Mouse (Mus musculus) CH12.LX (cell line): ENCODE data around the gene Gm10153. TPM values are rescaled to one million over a fixed set of nuclear protein-coding genes. Genes with fewer than 3 reads are reported as not detected.
"Not testable (repeated sequence)": the region's sequence is repeated elsewhere in the genome, so short reads cannot be mapped to it uniquely, and the experiment has no call there.

Source experiments
- DNase-seq: peaks from one replicate; pipeline ENCODE4 v3.0.0-alpha.2; 2013; ENCODE audit errors: extremely low read depth
- H3K27ac ChIP-seq: 2 replicates; pipeline ENCODE4 v1.5.1; 2012; ENCODE audit warnings: low read depth, mild to moderate bottlenecking, control low read depth, moderate library complexity; ENCODE audit not compliant: insufficient read depth
- H3K27me3 ChIP-seq: replicated peaks from 2 replicates; pipeline ENCODE3; 2012; ENCODE audit warnings: inconsistent platforms
- H3K36me3 ChIP-seq, 2 experiments: replicated peaks in 1 of 2; 2 replicates each; pipeline versions ENCODE3 to v1.6.1; 2012; ENCODE audit warnings: inconsistent platforms in 1 of 2, low read length in 1 of 2, mild to moderate bottlenecking in 1 of 2, mixed read lengths in 1 of 2, moderate library complexity in 1 of 2; ENCODE audit not compliant: control insufficient read depth in 1 of 2, insufficient read depth in 1 of 2
- H3K4me1 ChIP-seq, 2 experiments: 2 replicates each; pipeline ENCODE4 v1.6.1; 2012; ENCODE audit warnings: inconsistent platforms in 1 of 2, moderate library complexity in 1 of 2; ENCODE audit not compliant: insufficient read depth in 2 of 2, control insufficient read depth in 1 of 2
- H3K4me2 ChIP-seq: 2 replicates; pipeline ENCODE4 v1.6.1; 2012; ENCODE audit warnings: low read depth, mild to moderate bottlenecking, control low read depth; ENCODE audit not compliant: poor library complexity, insufficient read depth, severe bottlenecking
- H3K4me3 ChIP-seq, 3 experiments: fragments of 150-350 bp in 1 of 3; sonication (generic) in 1 of 3; replicated peaks in 1 of 3; 2 replicates each; pipeline versions ENCODE3 to v1.5.1; 2011 to 2012; ENCODE audit warnings: low read depth in 2 of 3, low read length in 2 of 3, mild to moderate bottlenecking in 2 of 3, moderate library complexity in 2 of 3, control low read depth in 1 of 3, improper control_type of control experiment in 1 of 3, inconsistent platforms in 1 of 3, mixed read lengths in 1 of 3; ENCODE audit not compliant: poor library complexity in 1 of 3
- H3K79me2 ChIP-seq: replicated peaks from 2 replicates; pipeline ENCODE4 v1.6.1; 2012; ENCODE audit warnings: mild to moderate bottlenecking, moderate library complexity; ENCODE audit not compliant: control insufficient read depth, poor library complexity, insufficient read depth, severe bottlenecking; ENCODE audit errors: extremely low read depth
- H3K9ac ChIP-seq: 2 replicates; pipeline ENCODE4 v1.6.1; 2012; ENCODE audit warnings: low read depth, mild to moderate bottlenecking, control low read depth, moderate library complexity; ENCODE audit not compliant: insufficient read depth
- H3K9me3 ChIP-seq: replicated peaks from 2 replicates; pipeline ENCODE3; 2012; ENCODE audit warnings: low read length, inconsistent platforms, mixed read lengths
- BHLHE40 ChIP-seq: IDR thresholded peaks from 2 replicates; pipeline ENCODE4 v1.6.1; 2011; ENCODE audit warnings: mild to moderate bottlenecking, low read depth, low read length, improper control_type of control experiment
- HCFC1 ChIP-seq: IDR thresholded peaks from 2 replicates; pipeline ENCODE4 v1.6.1; 2012; ENCODE audit warnings: low read depth, mild to moderate bottlenecking, inconsistent platforms, low read length, improper control_type of control experiment
- IRF4 ChIP-seq: IDR thresholded peaks from 2 replicates; pipeline ENCODE4 v1.6.1; 2014; ENCODE audit warnings: low read depth, mild to moderate bottlenecking, inconsistent platforms, low read length, improper control_type of control experiment
- MAZ ChIP-seq: IDR thresholded peaks from 2 replicates; pipeline ENCODE4 v1.6.1; 2012; ENCODE audit warnings: low read depth, mild to moderate bottlenecking, inconsistent platforms, low read length, improper control_type of control experiment, moderate library complexity
- MEF2A ChIP-seq: IDR thresholded peaks from 2 replicates; pipeline ENCODE4 v1.6.1; 2014; ENCODE audit warnings: low read depth, mild to moderate bottlenecking, inconsistent platforms, low read length, improper control_type of control experiment, borderline replicate concordance
- MXI1 ChIP-seq: IDR thresholded peaks from 2 replicates; pipeline ENCODE4 v1.6.1; 2011; ENCODE audit warnings: mild to moderate bottlenecking, low read depth, low read length, improper control_type of control experiment
- NRF1 ChIP-seq: IDR thresholded peaks from 2 replicates; pipeline ENCODE4 v1.6.1; 2014; ENCODE audit warnings: low read depth, mild to moderate bottlenecking, inconsistent platforms, low read length, improper control_type of control experiment, moderate library complexity
- POLR2A ChIP-seq: IDR thresholded peaks from 2 replicates; pipeline ENCODE4 v1.6.1; 2011; ENCODE audit warnings: low read depth, mild to moderate bottlenecking, improper control_type of control experiment, low read length
- POLR2AphosphoS2 ChIP-seq: IDR thresholded peaks from 2 replicates; pipeline ENCODE4 v1.6.1; 2011; ENCODE audit warnings: low read depth, low read length, improper control_type of control experiment
- RAD21 ChIP-seq: IDR thresholded peaks from 2 replicates; pipeline ENCODE4 v1.6.1; 2011; ENCODE audit warnings: low read depth, mild to moderate bottlenecking, low read length, improper control_type of control experiment, moderate library complexity
- TCF12 ChIP-seq: IDR thresholded peaks from 2 replicates; pipeline ENCODE4 v1.6.1; 2014; ENCODE audit warnings: low read depth, mild to moderate bottlenecking, inconsistent platforms, low read length, improper control_type of control experiment
- USF2 ChIP-seq: conservative IDR thresholded peaks from 2 replicates; pipeline ENCODE4 v1.6.1; 2011; ENCODE audit warnings: low read depth, low read length, improper control_type of control experiment
- ZNF384 ChIP-seq: IDR thresholded peaks from 2 replicates; pipeline ENCODE4 v1.6.1; 2012; ENCODE audit warnings: low read depth, low read length, improper control_type of control experiment, inconsistent platforms
- dilution Hi-C: fragments of 300-500 bp; cut with MboI; formaldehyde crosslinking; loops from 2 replicates; pipeline ENCODE4 v1.14.3; 2020; ENCODE audit warnings: low sequenced_read_pairs; ENCODE audit not compliant: extremely low pct_unique_long_range_greater_than_20kb, extremely low pct_ligation_motif_present
- in situ Hi-C: fragments of 300-500 bp; cut with MboI; formaldehyde crosslinking; loops from 3 replicates; pipeline ENCODE4 v1.14.3; 2019; ENCODE audit warnings: low sequenced_read_pairs, low pct_ligation_motif_present, low pct_unique_long_range_greater_than_20kb, mixed read lengths
- polyA plus RNA-seq: library from polyadenylated mRNA; unstranded; fragments of >175 nt; gene quantifications from 2 replicates; pipeline ENCODE4 v1.2.1, GENCODE M21; 2012; ENCODE audit warnings: low read depth; ENCODE audit not compliant: insufficient read length
- total RNA-seq, 2 experiments: library from RNA; depleted of rRNA; stranded (reverse); fragments of 300-350 nt in 1 of 2; fragments of >200 nt in 1 of 2; gene quantifications; 2 replicates each; pipeline ENCODE4 v1.2.3; 2012 to 2014

The Gm10153 gene
- total RNA-seq (2012; rRNA removed) (not detected in 2 replicates), total RNA-seq (2014; rRNA removed) (not detected in 2 replicates), polyA plus RNA-seq (not detected in 2 replicates)

GRCm38 (mm10) chr7:142190289-142190688 is at the start of gene Gm10153:
TSS of gene Gm10153 (minus strand) at chr7:142190389.
- Histone ChIP-seq H3K4me3 (no peak within 1 kb of the TSS), H3K4me2 (no peak within 1 kb of the TSS), H3K27ac (no peak within 1 kb of the TSS), H3K36me3 (no peaks in the 10 kb centered on the region), H3K27me3 (peaks cover 57% of the 10 kb centered on the region), H3K9ac (no peak within 1 kb of the TSS), H3K4me1 (no peaks in the 10 kb centered on the region), H3K79me2 (no peaks in the 10 kb centered on the region), H3K9me3 (peaks cover 10% of the 10 kb centered on the region)
- in situ Hi-C loops, result no loop called here
- no peak for DNase-seq
- dilution Hi-C loops, result no loop called here
- TF ChIP-seq MXI1, result no peak
- TF ChIP-seq POLR2A, result no peak
- TF ChIP-seq TCF12, result no peak

- no peak for TF ChIP-seq BHLHE40
- no peak for TF ChIP-seq MEF2A
- no peak for TF ChIP-seq MAZ
- TF ChIP-seq IRF4, result no peak
- TF ChIP-seq HCFC1, result no peak
- TF ChIP-seq RAD21, result no peak
- TF ChIP-seq POLR2AphosphoS2, result no peak
- TF ChIP-seq POLR2A, result no peak
- TF ChIP-seq NRF1, result no peak
- no peak for TF ChIP-seq ZNF384
- no peak for TF ChIP-seq USF2
- DNase-seq, result no peak
- H3K9ac ChIP-seq, result no peak overlapping the region
- no peaks in the 10 kb centered on the region for H3K36me3 ChIP-seq
- no peak overlapping the region for H3K4me2 ChIP-seq
- no peaks in the 10 kb centered on the region for H3K79me2 ChIP-seq
- dilution Hi-C loops, result no loop called here
- no peak overlapping the region for H3K27ac ChIP-seq
- no peaks in the 10 kb centered on the region for H3K4me1 ChIP-seq
- in situ Hi-C loops, result no loop called here
- peaks cover 52% of the 10 kb centered on the region for H3K27me3 ChIP-seq
- peaks cover 14% of the 10 kb centered on the region for H3K9me3 ChIP-seq
- no peak overlapping the region for H3K4me3 ChIP-seq
These were observed 41.4 kb upstream of the Gm10153 start for GRCm38 (mm10) chr7:142231540-142231939.

GRCm38 (mm10) chr7:142229871-142230270 is 39.7 kb upstream of the Gm10153 start, which contains the start of gene Krtap5-5:
TSS of gene Krtap5-5 (minus strand) at chr7:142229971.
- H3K79me2 ChIP-seq, H3K4me2 ChIP-seq: not testable (repeated sequence)

More at GRCm38 (mm10) chr7:142229871-142230270, 39.7 kb upstream of the Gm10153 start, which contains the start of gene Krtap5-5:
- H3K4me1 ChIP-seq, dilution Hi-C loops, in situ Hi-C loops, H3K27ac ChIP-seq, DNase-seq, H3K36me3 ChIP-seq, H3K4me3 ChIP-seq, H3K9ac ChIP-seq, H3K9me3 ChIP-seq: not testable (repeated sequence)
- H3K27me3 ChIP-seq, result peaks cover 63% of the 10 kb centered on the region
